Mouse (Mus musculus) midbrain, embryonic 10.5 days (tissue): ENCODE results near the gene Zfp39. TPM values are rescaled to one million over a fixed set of nuclear protein-coding genes. Genes with fewer than 3 reads are reported as not detected.

Source experiments
- DNase-seq: peaks from one replicate; pipeline ENCODE4 v3.0.0-alpha.2; 2017; ENCODE audit warnings: low spot score
- H3K27ac ChIP-seq: fragments of 300-500 bp; sonication (generic); replicated peaks from 2 replicates; pipeline ENCODE4 v1.5.1; 2016; ENCODE audit warnings: mild to moderate bottlenecking
- H3K27me3 ChIP-seq: fragments of 300-500 bp; sonication (generic); 2 replicates; pipeline ENCODE4 v1.6.1; 2016; ENCODE audit warnings: low read depth, mild to moderate bottlenecking; ENCODE audit not compliant: poor library complexity, severe bottlenecking
- H3K36me3 ChIP-seq: fragments of 300-500 bp; sonication (generic); 2 replicates; pipeline ENCODE4 v1.6.1; 2016; ENCODE audit warnings: mild to moderate bottlenecking, moderate library complexity
- H3K4me1 ChIP-seq: fragments of 300-500 bp; sonication (generic); 2 replicates; pipeline ENCODE4 v1.6.1; 2016
- H3K4me3 ChIP-seq: fragments of 300-500 bp; sonication (generic); 2 replicates; pipeline ENCODE4 v1.5.1; 2016; ENCODE audit warnings: mild to moderate bottlenecking, moderate library complexity
- H3K9me3 ChIP-seq: fragments of 300-500 bp; sonication (generic); replicated peaks from 2 replicates; pipeline ENCODE4 v1.6.1; 2016; ENCODE audit warnings: mild to moderate bottlenecking
- WGBS: fragments of 180-500 bp; shearing (Covaris S2); methylation state at CpG from one replicate; pipeline ENCODE4 v1.1.7; 2016; 5-methylcytosine and 5-hydroxymethylcytosine counted together
- polyA plus RNA-seq: library from polyadenylated mRNA; unstranded; fragments of >200 nt; fragmentation: Nextera tagmentation; extraction: Ambion mirVana; gene quantifications from 2 replicates; pipeline ENCODE4 v1.2.1, GENCODE M21; 2016

Zfp39 gene
- polyA plus RNA-seq, 1 experiment from 2014 or later = 4.6 TPM

DNA sequence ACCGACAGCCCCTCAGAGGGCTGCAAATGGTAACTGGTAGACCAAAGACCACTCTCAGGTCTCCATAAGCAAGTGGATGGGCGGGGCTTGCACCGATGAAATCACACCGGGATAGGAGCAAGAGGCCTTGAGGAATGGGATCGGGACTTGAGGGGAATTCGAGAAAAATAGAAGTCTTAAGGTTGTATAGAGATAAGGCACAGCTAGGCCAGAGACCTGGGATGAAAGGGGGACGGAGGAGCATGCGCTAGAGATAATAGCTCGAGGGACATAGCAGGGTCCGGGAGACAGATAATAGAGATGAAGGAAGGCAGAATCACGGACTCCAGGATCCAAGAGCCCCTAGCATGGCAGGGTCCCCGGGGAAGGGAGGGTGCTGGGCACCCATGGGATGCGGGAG, 33.9 kb upstream of the Zfp39 start:
- H3K4me3 ChIP-seq = peak overlapping the region; percentile 98
- peaks cover 29% of the 10 kb centered on the region for H3K4me1 ChIP-seq
- H3K27ac ChIP-seq = peak overlapping the region; percentile 96
- H3K36me3 ChIP-seq = peaks cover 42% of the 10 kb centered on the region
- H3K9me3 ChIP-seq = no peaks in the 10 kb centered on the region
- WGBS = 1% methylated on average over 13 of the region's 13 CpGs
- peak; percentile 36 for DNase-seq
- H3K27me3 ChIP-seq = no peaks in the 10 kb centered on the region

DNA sequence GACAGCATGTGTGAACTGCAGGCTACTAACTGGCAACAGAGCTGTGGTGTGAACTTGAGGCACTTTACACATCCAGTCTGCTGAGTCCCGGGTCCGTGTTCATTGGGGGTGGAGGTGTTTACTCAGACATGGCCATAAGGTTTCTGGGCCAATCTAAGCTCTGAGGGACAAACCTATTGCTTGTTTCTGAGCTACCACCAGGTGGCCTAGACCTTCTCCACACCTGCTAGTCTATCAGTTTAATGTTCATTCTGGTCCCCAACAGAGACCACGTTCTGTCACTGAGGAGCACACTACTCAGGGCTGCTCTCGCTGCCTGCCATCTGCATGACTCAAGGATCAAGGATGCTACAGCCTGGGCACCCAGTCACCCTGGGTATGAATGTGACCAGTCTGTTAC, 27.6 kb upstream of the Zfp39 start:
- Histone ChIP-seq H3K36me3 (peaks cover 57% of the 10 kb centered on the region), H3K4me3 (no peak overlapping the region), H3K27me3 (no peaks in the 10 kb centered on the region), H3K27ac (no peak overlapping the region), H3K4me1 (peaks cover 16% of the 10 kb centered on the region), H3K9me3 (no peaks in the 10 kb centered on the region)
- no peak for DNase-seq
- WGBS = 88% methylated on average over 4 of the region's 4 CpGs

DNA sequence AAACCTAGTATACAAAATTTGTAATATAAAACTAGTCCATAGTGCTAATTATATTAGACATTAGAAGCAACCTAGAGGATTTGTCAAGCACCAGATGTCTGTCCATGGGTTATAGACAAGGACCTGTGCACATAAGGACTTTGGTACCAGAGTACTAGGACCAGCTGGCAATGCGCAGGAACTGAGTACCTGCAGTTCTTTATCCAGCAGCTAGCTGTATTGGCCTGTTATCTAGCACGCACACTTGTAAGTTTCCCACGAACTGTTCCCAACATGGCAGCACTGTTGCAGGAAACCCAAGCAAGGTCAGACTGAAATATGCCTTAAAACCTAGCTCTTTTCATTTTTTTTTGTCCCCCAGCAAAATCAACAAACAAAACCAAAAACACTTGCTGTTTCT, 26.2 kb upstream of the Zfp39 start:
- DNase-seq = no peak
- Histone ChIP-seq H3K27ac (no peak overlapping the region), H3K9me3 (no peaks in the 10 kb centered on the region), H3K36me3 (peaks cover 44% of the 10 kb centered on the region), H3K4me3 (no peak overlapping the region), H3K27me3 (no peaks in the 10 kb centered on the region), H3K4me1 (peaks cover 10% of the 10 kb centered on the region)
- WGBS = 86% methylated on average over 3 of the region's 3 CpGs

DNA sequence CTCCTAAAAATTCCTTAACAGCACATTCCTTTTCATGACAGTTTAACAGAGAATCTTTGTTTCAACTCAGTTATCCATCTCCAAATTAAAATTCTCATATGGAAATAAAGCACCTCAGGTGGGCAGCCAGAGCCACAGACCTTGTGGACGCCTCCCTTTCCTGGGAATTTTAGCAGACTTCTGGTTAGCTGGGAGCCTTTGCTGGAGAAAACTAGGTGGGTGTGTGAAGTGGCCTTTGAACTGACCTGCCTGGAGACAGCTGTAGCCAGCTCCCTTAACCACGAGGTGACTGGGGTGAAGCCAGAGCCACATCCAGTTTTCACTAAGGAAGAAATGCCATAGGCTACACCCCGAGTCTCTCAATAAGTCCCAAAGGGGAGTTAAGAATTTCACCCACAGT, 25.6 kb upstream of the Zfp39 start:
- no peak for DNase-seq
- 65% methylated on average over 3 of the region's 3 CpGs for WGBS
- H3K27me3 ChIP-seq = no peaks in the 10 kb centered on the region

DNA sequence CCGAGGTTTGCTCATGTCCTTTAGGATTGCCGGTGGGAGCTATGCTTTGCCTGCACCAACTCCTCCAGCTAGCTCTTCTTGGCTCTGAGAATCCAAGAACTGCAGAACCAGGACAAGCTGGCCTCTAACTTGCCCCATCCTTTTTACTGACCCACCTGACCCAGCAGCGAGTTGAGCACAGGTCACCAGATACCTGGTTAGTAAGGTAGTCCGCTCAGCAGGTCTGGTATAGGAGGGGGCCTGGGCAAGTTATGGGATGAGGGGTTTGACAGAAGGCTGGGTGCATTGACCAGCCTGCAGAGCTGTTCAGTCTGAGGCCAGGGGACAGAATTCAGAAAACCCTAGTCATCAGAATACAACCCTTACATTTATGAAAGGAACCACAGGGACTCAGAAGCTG, 25.0 kb upstream of the Zfp39 start:
- H3K9me3 ChIP-seq = no peaks in the 10 kb centered on the region
- peaks cover 33% of the 10 kb centered on the region for H3K36me3 ChIP-seq
- H3K27me3 ChIP-seq = no peaks in the 10 kb centered on the region
- no peak for DNase-seq
- H3K4me3 ChIP-seq = no peak overlapping the region
- 81% methylated on average over 4 of the region's 4 CpGs for WGBS
- 0 out of 2 replicates have a peak overlapping the region, but pooled peaks have one; percentile 23 for H3K27ac ChIP-seq
- H3K4me1 ChIP-seq = peaks cover 10% of the 10 kb centered on the region

More for the DNA sequence above, 25.6 kb upstream of the Zfp39 start:
- H3K4me1 ChIP-seq = peaks cover 10% of the 10 kb centered on the region
- H3K36me3 ChIP-seq = peaks cover 38% of the 10 kb centered on the region
- no peak overlapping the region for H3K4me3 ChIP-seq
- H3K9me3 ChIP-seq = no peaks in the 10 kb centered on the region
- H3K27ac ChIP-seq = no peak overlapping the region

DNA sequence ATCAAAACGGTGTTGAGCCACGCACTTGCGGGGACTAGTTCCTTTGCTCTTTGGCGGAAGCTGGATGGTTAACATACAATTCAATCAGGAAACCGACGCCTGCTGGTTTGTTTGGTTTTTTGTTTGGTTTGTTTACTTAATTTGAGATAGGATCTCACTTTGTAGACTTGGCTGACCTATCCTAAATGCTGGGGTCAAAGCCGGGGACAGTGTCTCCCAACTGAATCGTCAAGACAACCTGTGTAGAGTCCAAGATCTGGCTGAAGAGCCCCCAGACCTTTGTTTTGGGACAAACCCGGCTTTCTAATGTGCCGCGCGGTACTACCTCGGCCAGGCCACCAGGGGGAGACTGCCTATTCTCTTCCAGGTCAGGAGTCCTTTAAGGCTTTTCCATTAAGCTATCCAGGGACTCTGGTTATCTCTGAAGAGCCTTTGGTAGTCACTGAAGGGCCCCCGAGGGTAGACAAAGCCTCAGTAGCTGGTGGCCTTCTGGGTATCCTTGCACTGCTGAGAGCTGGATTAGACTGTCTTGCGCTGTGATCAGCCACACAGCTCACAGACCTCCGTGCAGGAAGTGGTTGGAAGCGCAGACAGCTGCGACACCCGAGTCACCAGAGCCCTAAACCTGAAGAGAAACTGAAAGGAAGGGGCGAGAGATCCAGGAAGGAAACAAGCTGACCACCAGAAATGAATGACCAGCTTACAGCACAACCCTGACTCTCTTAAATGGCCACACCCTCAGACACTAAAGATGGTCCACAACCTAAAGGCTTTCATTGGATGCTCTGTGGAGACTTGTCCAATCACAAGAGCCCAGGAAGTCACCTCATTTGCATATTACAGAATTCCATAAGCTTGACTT, 24.0 kb upstream of the Zfp39 start:
- peak; percentile 82 for DNase-seq
- Histone ChIP-seq H3K4me3 (peak overlapping the region; percentile 31), H3K27me3 (no peaks in the 10 kb centered on the region), H3K9me3 (no peaks in the 10 kb centered on the region), H3K4me1 (peaks cover 10% of the 10 kb centered on the region), H3K27ac (peak overlapping the region; percentile 75), H3K36me3 (peaks cover 22% of the 10 kb centered on the region)
- whole genome bisulfite sequencing = 36% methylated on average over 20 of the region's 20 CpGs

DNA sequence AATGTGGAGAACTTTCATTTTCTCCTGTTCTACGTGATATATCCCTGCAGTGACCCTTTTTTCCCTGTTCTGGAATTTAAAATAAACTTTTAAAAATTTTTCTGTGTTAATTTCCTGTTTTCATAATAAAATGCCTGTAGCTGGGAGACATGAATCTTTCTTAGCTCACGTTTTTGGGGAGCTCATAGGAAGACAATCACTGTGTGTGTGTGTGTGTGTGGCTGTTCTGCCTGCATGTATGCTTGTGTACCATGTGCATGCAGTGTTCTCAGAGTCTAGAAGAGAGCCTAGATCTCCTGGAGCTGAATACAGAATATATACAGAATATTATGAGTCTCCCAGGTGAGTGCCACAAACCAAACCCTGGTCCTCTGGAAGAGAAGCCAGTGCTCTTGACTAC, 23.0 kb upstream of the Zfp39 start:
- WGBS = 81% methylated on average over 2 of the region's 2 CpGs
- peaks cover 10% of the 10 kb centered on the region for H3K4me1 ChIP-seq
- H3K4me3 ChIP-seq = no peak overlapping the region
- H3K36me3 ChIP-seq = peaks cover 13% of the 10 kb centered on the region
- H3K9me3 ChIP-seq = no peaks in the 10 kb centered on the region
- H3K27ac ChIP-seq = no peak overlapping the region
- H3K27me3 ChIP-seq = no peaks in the 10 kb centered on the region
- DNase-seq = no peak

DNA sequence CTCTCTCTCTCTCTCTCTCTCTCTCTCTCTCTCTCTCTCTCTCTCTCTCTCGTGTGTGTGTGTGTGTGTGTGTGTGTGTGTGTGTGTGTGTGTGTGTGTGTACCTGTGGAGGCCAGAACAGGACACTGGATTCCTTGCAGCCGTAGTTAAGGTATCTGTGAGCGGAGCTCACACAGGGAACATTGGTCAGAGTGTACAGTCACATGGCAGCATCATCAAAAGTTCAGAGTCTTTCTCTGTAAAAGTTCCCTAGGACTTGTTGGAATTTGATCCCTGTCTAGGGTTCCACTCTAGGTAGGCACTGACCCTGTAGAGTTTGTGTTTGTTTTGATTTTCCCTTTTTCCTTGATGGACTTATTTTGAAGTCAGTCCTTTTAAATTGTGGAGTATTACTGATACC, 22.6 kb upstream of the Zfp39 start:
- DNase-seq = no peak
- 74% methylated on average over 2 of the region's 3 CpGs for WGBS

DNA sequence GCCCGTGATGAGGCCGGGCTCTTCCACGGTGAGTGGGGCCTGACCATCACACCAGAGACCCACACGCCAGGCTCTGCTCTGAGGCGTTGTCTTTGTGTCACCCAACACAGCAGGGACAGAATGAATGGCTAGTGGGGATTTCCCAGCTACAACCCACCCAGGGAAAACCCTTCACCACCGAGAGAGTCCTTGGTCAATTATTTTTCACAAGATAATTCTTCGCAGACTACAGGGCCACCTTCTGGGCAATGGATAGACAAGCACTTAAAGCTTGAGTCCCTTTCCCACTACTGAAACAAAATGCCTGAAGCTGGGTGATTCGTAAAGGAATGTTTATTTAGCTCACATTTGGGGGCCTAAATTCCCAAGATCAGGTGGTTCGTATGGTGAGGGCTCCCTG, 18.4 kb upstream of the Zfp39 start:
- no peak for DNase-seq
- no peaks in the 10 kb centered on the region for H3K9me3 ChIP-seq
- H3K27me3 ChIP-seq = 0 out of 2 replicates have a peak, but pooled peaks cover 6% of the 10 kb centered on the region
- H3K4me3 ChIP-seq = no peak overlapping the region
- H3K36me3 ChIP-seq = no peaks in the 10 kb centered on the region
- H3K27ac ChIP-seq = no peak overlapping the region
- H3K4me1 ChIP-seq = no peaks in the 10 kb centered on the region; the same call in 1 of the 2 replicates
- WGBS = 87% methylated on average over 9 of the region's 9 CpGs

More for the DNA sequence above, 22.6 kb upstream of the Zfp39 start:
- Histone ChIP-seq H3K4me3 (no peak overlapping the region), H3K27me3 (no peaks in the 10 kb centered on the region), H3K4me1 (peaks cover 10% of the 10 kb centered on the region), H3K9me3 (no peaks in the 10 kb centered on the region), H3K27ac (no peak overlapping the region), H3K36me3 (peaks cover 9% of the 10 kb centered on the region)

DNA sequence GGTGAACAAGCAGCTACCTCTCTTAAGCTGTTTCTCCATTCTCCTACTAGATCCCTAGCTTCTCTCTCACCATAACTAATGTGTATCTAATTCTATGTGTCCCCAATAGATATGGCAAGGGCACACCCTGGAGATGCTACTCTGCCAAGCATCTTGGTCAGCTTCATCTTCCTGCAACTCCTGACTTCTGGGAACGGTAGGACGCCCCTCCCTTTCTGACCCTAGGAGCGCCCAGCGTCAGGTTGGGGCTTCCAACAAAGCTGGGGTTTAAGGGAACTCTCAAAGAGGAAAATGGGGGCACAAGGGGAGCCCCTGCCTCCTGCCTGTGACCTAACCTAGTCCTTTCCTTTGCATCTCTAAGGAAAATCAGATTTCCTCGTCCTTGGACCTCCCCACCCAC, 14.7 kb upstream of the Zfp39 start:
- H3K9me3 ChIP-seq = no peaks in the 10 kb centered on the region
- no peaks in the 10 kb centered on the region for H3K36me3 ChIP-seq
- DNase-seq = no peak
- H3K4me3 ChIP-seq = no peak overlapping the region
- H3K4me1 ChIP-seq = peaks cover 6% of the 10 kb centered on the region
- H3K27me3 ChIP-seq = 0 out of 2 replicates have a peak, but pooled peaks cover 6% of the 10 kb centered on the region
- no peak overlapping the region for H3K27ac ChIP-seq
- WGBS = 83% methylated on average over 5 of the region's 5 CpGs

DNA sequence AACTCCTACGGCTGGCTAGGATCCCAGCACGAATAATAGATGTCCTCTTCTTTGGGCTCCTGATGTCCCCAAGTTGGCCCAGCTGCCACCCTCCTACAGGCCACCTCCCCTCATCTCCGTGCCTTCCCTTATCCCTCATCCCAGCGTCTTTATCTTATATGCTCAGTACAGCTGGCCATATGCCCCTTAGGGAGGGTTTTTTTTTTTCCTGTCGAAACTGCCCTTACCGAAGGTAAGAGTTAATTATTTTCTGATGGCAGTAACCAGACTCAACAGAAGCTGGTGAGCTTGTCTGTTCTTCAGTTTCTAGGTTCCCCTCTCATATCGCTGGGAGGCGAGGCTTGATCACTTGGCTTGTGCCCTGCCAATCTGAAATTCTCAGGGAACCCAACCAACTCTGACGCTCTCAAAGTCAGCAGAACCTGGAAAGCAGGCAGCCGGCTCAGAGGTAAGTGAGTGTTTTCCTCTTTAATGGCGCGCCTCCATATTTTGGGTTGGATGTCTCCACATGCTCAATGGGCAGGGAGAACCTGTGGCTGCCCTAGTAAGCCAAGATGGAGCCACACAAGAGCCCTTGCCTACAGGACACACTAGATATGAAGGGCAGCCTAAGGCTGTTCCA, 13.8 kb upstream of the Zfp39 start, which contains the start of gene Btnl10:
TSS of gene Btnl10 (plus strand) at position 164 of the 622 bp plus-strand sequence.
- 92% methylated on average over 12 of the region's 12 CpGs for WGBS
- no peak for DNase-seq

DNA sequence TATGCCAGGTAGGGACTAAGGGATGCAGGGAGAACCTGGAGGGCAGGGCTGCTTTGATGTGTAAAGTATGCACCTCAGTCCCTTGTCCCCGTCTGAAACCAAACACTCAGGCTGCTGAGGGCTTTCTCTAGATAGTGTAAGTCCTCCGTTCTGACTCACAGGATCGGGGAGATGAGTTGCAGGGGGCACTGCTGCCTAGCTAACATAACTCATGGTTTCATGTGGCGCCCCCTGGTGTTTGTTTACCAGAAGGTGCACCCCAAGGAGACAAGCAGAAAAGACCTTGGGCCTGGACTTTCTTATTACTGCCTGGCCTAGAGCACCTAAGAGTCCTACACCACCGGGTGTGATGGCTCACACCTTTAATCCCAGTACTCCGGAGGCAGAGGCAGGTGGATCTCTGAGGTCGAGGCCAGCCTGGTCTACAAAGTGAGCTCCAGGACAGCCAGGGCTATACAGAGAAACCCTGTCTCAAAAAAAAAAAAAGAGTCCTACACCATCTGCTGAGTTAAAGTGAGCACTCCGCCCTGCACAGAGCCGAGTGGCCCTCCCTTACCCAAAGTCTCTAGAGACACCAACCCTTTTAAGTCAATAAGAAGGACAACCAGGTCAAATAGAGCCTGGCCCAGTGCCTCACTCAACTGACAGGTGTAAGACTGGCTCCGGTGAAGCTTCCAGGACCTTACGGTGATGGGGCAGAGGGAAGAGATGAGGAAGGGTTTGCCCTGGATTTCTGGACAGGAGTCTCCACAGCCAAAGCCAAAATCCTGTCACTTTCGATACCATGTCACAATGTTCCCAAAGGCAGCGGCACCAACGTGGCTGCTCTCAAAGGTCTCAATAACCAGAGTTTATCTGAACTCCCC, 13.1 kb upstream of the Zfp39 start:
- no peak overlapping the region for H3K4me3 ChIP-seq
- H3K4me1 ChIP-seq = peaks cover 6% of the 10 kb centered on the region
- H3K9me3 ChIP-seq = no peaks in the 10 kb centered on the region
- H3K27me3 ChIP-seq = 0 out of 2 replicates have a peak, but pooled peaks cover 6% of the 10 kb centered on the region
- H3K27ac ChIP-seq = no peak overlapping the region
- DNase-seq = peak; percentile 40
- H3K36me3 ChIP-seq = no peaks in the 10 kb centered on the region
- WGBS = 58% methylated on average over 14 of the region's 14 CpGs

More for the DNA sequence above, 13.8 kb upstream of the Zfp39 start, which contains the start of gene Btnl10:
- 0 out of 2 replicates have a peak, but pooled peaks cover 6% of the 10 kb centered on the region for H3K27me3 ChIP-seq
- no peak within 1 kb of the TSS for H3K4me3 ChIP-seq
- H3K4me1 ChIP-seq = peaks cover 6% of the 10 kb centered on the region
- no peaks in the 10 kb centered on the region for H3K36me3 ChIP-seq
- no peak within 1 kb of the TSS for H3K27ac ChIP-seq
- H3K9me3 ChIP-seq = no peaks in the 10 kb centered on the region
